Mouse (Mus musculus) thymus, adult 2 months (tissue): ENCODE results near the gene Gstp2.

Source experiments
- CTCF ChIP-seq: fragments of 200-500 bp; IDR thresholded peaks from 2 replicates; pipeline ENCODE4 v1.5.1; 2012; ENCODE audit warnings: mild to moderate bottlenecking, control low read depth, low read length, moderate library complexity, borderline replicate concordance; ENCODE audit not compliant: control insufficient read depth, poor library complexity, insufficient read depth; ENCODE audit errors: extremely low read depth
- POLR2A ChIP-seq: fragments of 200-500 bp; IDR thresholded peaks from 2 replicates; pipeline ENCODE4 v1.6.1; 2012; ENCODE audit warnings: mild to moderate bottlenecking, low read length, control low read depth, moderate library complexity; ENCODE audit not compliant: control insufficient read depth, poor library complexity, insufficient read depth; ENCODE audit errors: extremely low read depth

DNA sequence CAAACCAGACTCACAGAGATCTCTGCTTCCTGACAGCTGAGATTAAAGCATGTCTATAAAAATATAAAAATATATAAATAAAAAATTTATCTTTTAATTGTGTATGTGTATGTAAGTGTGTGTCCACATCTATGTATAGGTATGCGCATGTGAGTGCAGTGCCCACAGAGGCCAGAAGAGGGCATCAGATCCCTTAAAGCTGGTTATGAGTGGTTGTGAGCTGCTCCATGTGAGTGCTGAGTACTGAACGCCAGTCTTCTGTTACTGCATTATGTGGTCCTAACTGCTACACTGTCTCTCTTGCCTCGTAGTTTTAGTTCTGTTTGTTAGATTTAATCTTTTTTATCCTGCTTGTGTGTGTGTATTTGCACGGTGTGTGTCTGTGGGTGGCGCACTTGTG, 5.2 kb upstream of the Gstp2 start:
- TF ChIP-seq POLR2A (no peak), CTCF (no peak)
